Mouse (Mus musculus): Measurements from ENCODE around the gene Fam189a1.

GRCm38 (mm10) chr7:65123766-65124165 is 32.6 kb downstream of the Fam189a1 start:
- TF ChIP-seq CTCF (IDR thresholded peaks at IDR 0.05; ENCODE audit: low read depth, low read length) (no peak), POLR2A (IDR thresholded peaks at IDR 0.05; ENCODE audit: borderline replicate concordance, low read depth, low read length) (no peak)

Measured in bone marrow macrophage, adult 2 months (primary cell).